Mouse (Mus musculus): ENCODE data around the gene Hbp1. TPM values are rescaled to one million over a fixed set of nuclear protein-coding genes. Genes with fewer than 3 reads are reported as not detected.

The Hbp1 gene
- 66.7 and 68.0 TPM in 2 replicates for polyA plus RNA-seq (2015; fragmentation: Nextera tagmentation; extraction: Ambion mirVana)

- ATAC-seq (ENCODE audit: low FRiP score): peak; percentile 98
- Histone ChIP-seq H3K4me2 (peak within 1 kb of the TSS; percentile 70), H3K27me3 (no peaks in the 10 kb centered on the region), H3K27ac (peak within 1 kb of the TSS; percentile 98), H3K9ac (peak within 1 kb of the TSS; percentile 88), H3K4me3 (peak within 1 kb of the TSS; percentile 86), H3K4me1 (replicated peaks) (peaks cover 7% of the 10 kb centered on the region), H3K36me3 (no peaks in the 10 kb centered on the region), H3K9me3 (no peaks in the 10 kb centered on the region)
- WGBS: under 1% methylated on average over 59 of the region's 71 CpGs
These were observed at the start of gene Hbp1 for GRCm38 (mm10) chr12:31949759-31950658. Gene Hbp1 (minus strand): TSS chr12:31950535.

- H3K27ac ChIP-seq: no peak overlapping the region
- no peak overlapping the region for H3K9ac ChIP-seq
- no peaks in the 10 kb centered on the region for H3K9me3 ChIP-seq
- H3K4me2 ChIP-seq: no peak overlapping the region
- WGBS: 87% methylated on average over 5 of the region's 5 CpGs
- ATAC-seq (ENCODE audit: low FRiP score): no peak
- no peak overlapping the region for H3K4me3 ChIP-seq
- H3K4me1 ChIP-seq (replicated peaks): peaks cover 9% of the 10 kb centered on the region
- H3K36me3 ChIP-seq: no peaks in the 10 kb centered on the region
- no peaks in the 10 kb centered on the region for H3K27me3 ChIP-seq
These were observed 48.4 kb upstream of the Hbp1 start for GRCm38 (mm10) chr12:31998706-31999105.

DNA sequence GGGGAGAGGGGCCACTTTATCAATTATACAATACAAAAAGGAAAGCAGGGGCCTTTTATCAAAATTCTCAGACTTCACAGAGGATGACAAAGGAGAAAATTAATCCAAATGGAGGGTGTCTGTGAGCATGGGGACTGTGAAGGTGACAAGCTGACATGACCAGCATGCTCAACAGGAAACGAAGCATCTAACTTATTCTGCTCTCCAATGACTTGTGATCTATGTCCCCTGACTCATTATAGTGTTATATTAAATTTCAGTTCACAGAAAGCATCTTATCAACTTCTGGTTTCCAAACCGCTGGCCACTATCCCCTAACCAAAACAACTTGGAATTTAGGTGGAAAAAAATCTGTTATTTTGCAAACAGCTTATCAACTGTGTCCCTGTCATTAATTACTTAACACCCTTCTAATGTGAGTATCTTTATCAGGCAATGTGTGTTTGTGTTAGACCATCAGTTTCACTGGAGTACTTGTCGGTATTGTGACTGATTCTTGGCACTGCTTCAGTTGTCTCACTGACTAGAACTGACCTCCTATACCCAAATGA, 47.1 kb upstream of the Hbp1 start:
- H3K36me3 ChIP-seq: peaks cover 3% of the 10 kb centered on the region
- H3K27me3 ChIP-seq: no peaks in the 10 kb centered on the region
- peaks cover 9% of the 10 kb centered on the region for H3K4me1 ChIP-seq (replicated peaks)
- no peak overlapping the region for H3K4me3 ChIP-seq
- no peaks in the 10 kb centered on the region for H3K9me3 ChIP-seq
- 75% methylated on average over 3 of the region's 3 CpGs for WGBS
- H3K27ac ChIP-seq: 0 out of 2 replicates have a peak overlapping the region, but pooled peaks have one; percentile 13
- no peak overlapping the region for H3K4me2 ChIP-seq
- H3K9ac ChIP-seq: no peak overlapping the region
- ATAC-seq (ENCODE audit: low FRiP score): no peak

DNA sequence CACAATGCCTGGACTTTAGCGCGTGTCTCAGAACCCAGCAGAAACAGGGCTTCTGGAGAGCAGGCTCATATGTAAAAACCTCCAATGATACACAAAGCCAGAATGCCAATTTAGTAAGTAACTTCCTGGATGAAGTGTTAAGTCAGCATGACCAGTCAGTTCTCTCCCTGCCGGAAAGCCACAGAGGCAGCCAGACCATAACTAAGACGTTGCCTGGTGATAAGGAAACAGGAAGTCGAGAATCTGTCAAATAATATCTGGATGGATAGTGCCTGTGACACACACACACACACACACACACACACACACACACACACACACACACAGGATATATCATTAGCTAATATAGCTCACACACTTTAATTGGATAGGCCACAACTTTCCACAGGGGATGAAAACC, 46.5 kb upstream of the Hbp1 start:
- H3K4me2 ChIP-seq: no peak overlapping the region
- no peaks in the 10 kb centered on the region for H3K27me3 ChIP-seq
- no peak overlapping the region for H3K27ac ChIP-seq
- peaks cover 9% of the 10 kb centered on the region for H3K4me1 ChIP-seq (replicated peaks)
- H3K36me3 ChIP-seq: peaks cover 7% of the 10 kb centered on the region
- no peak overlapping the region for H3K9ac ChIP-seq
- H3K4me3 ChIP-seq: no peak overlapping the region
- WGBS: 78% methylated on average over 5 of the region's 5 CpGs
- ATAC-seq (ENCODE audit: low FRiP score): no peak
- no peaks in the 10 kb centered on the region for H3K9me3 ChIP-seq

DNA sequence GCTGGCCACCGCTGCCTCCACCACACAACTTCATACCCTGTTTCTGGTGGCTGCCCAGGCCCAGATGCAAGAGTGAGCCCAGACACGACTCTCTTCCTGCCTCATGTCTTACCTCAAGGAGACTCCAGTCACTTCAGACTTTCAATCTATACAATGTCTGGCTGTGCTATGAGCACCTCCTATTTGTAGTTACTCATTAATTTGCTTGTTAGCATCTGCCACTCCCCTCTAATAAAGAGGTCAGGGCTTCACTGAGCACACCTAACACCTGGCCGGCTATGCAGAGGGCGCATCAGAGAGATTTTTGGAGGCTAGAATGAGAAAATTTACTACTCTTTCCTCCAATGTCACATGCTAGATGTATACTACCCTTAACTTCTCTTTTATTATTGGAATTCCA, 40.2 kb upstream of the Hbp1 start:
- WGBS: 87% methylated on average over 4 of the region's 4 CpGs
- H3K36me3 ChIP-seq: peaks cover 16% of the 10 kb centered on the region
- H3K27ac ChIP-seq: peak overlapping the region; percentile 8; the same call in 1 of the 2 replicates
- H3K4me2 ChIP-seq: no peak overlapping the region
- ATAC-seq (ENCODE audit: low FRiP score): no peak
- H3K4me1 ChIP-seq (replicated peaks): no peaks in the 10 kb centered on the region
- no peak overlapping the region for H3K4me3 ChIP-seq
- no peaks in the 10 kb centered on the region for H3K9me3 ChIP-seq
- H3K9ac ChIP-seq: no peak overlapping the region
- H3K27me3 ChIP-seq: no peaks in the 10 kb centered on the region

DNA sequence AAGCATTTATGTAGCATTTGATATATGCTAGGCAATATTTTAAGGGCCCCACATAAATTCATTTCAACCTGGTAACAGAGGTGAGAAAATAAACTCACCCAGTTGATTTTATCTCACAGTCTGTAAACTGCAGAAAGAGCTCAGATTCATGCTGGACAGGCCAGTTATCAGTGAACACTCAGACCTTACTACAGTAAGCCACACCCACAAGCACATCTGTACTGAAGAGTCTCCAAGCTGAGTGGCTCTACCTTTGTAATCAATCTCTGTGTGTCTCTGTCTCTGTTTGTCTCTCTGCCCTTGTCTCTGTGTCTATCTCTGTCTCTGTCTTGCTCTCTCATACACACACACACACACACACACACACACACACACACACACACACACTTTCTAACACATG, 39.4 kb upstream of the Hbp1 start:
- Histone ChIP-seq H3K27ac (no peak overlapping the region), H3K27me3 (no peaks in the 10 kb centered on the region), H3K4me3 (no peak overlapping the region), H3K36me3 (peaks cover 16% of the 10 kb centered on the region), H3K4me2 (no peak overlapping the region), H3K9ac (no peak overlapping the region), H3K9me3 (no peaks in the 10 kb centered on the region), H3K4me1 (replicated peaks) (0 out of 2 replicates have a peak, but pooled peaks cover 1% of the 10 kb centered on the region)
- ATAC-seq (ENCODE audit: low FRiP score): no peak

GRCm38 (mm10) chr12:31986463-31986862, 36.1 kb upstream of the Hbp1 start:
- H3K9me3 ChIP-seq: no peaks in the 10 kb centered on the region
- no peak for ATAC-seq (ENCODE audit: low FRiP score)
- H3K4me1 ChIP-seq (replicated peaks): peaks cover 11% of the 10 kb centered on the region; the same call in 1 of the 2 replicates
- H3K27ac ChIP-seq: no peak overlapping the region
- peaks cover 5% of the 10 kb centered on the region for H3K36me3 ChIP-seq
- H3K4me3 ChIP-seq: no peak overlapping the region
- H3K9ac ChIP-seq: no peak overlapping the region
- 85% methylated on average over 2 of the region's 2 CpGs for WGBS
- H3K27me3 ChIP-seq: no peaks in the 10 kb centered on the region
- H3K4me2 ChIP-seq: no peak overlapping the region

- no peak for ATAC-seq (ENCODE audit: low FRiP score)
These were observed 35.4 kb upstream of the Hbp1 start for GRCm38 (mm10) chr12:31985738-31986137.

DNA sequence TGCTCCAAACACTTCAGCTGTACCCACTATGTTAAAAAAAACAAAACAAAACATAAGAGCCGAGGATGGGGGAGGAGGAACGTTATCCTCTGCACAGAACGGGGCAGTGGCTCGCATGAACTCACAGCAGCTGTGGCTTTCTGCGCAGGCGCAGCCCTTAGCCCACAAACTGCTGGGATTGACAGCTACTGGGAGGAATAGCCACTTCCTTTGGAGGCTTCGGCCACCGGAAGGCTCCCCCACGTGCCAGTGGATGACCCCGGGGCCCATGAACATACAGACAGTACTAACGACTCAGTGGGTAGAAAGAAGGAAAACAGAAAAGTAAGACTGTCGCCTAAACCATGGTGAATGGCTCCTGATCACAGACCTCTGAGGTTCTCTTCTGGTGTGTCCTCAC, 34.3 kb upstream of the Hbp1 start:
- ATAC-seq (ENCODE audit: low FRiP score): no peak; the same call in 1 of the 2 replicates
- H3K4me3 ChIP-seq: no peak overlapping the region
- no peaks in the 10 kb centered on the region for H3K9me3 ChIP-seq
- no peak overlapping the region for H3K4me2 ChIP-seq
- 74% methylated on average over 12 of the region's 12 CpGs for WGBS
- H3K36me3 ChIP-seq: peaks cover 2% of the 10 kb centered on the region
- H3K27me3 ChIP-seq: no peaks in the 10 kb centered on the region
- H3K9ac ChIP-seq: no peak overlapping the region
- no peak overlapping the region for H3K27ac ChIP-seq
- peaks cover 11% of the 10 kb centered on the region; the same call in 1 of the 2 replicates for H3K4me1 ChIP-seq (replicated peaks)

More at GRCm38 (mm10) chr12:31985738-31986137, 35.4 kb upstream of the Hbp1 start:
- peaks cover 2% of the 10 kb centered on the region for H3K36me3 ChIP-seq
- H3K4me1 ChIP-seq (replicated peaks): peaks cover 11% of the 10 kb centered on the region; the same call in 1 of the 2 replicates
- no peak overlapping the region for H3K27ac ChIP-seq
- no peak overlapping the region for H3K9ac ChIP-seq
- no peak overlapping the region for H3K4me3 ChIP-seq
- 96% methylated on average over 6 of the region's 6 CpGs for WGBS
- H3K4me2 ChIP-seq: no peak overlapping the region
- H3K9me3 ChIP-seq: no peaks in the 10 kb centered on the region
- no peaks in the 10 kb centered on the region for H3K27me3 ChIP-seq

DNA sequence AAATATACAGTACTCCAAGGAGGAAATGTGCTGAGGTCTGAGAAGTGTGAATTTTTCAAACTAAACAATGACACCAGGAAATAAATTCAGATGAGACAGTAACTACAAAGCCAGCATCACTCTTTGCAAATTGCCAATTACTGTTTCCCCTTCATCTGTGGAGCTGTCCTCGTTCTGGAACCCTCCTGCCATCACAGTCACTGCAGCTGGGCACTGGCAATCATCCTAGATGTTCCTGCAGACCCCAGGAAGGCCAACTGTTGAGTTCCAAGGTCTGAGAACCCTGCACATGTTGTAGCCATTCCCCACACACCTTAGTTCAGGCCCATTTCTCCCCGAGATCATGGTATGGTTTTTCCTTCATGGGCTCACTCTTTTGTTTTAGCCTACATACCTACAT, 33.9 kb upstream of the Hbp1 start:
- Histone ChIP-seq H3K9me3 (no peaks in the 10 kb centered on the region), H3K9ac (no peak overlapping the region), H3K4me2 (no peak overlapping the region), H3K27ac (0 out of 2 replicates have a peak overlapping the region, but pooled peaks have one; percentile 25), H3K27me3 (no peaks in the 10 kb centered on the region), H3K36me3 (peaks cover 2% of the 10 kb centered on the region), H3K4me3 (no peak overlapping the region), H3K4me1 (replicated peaks) (peaks cover 11% of the 10 kb centered on the region; the same call in 1 of the 2 replicates)
- no peak for ATAC-seq (ENCODE audit: low FRiP score)
- 71% methylated on average over 2 of the region's 2 CpGs for WGBS

DNA sequence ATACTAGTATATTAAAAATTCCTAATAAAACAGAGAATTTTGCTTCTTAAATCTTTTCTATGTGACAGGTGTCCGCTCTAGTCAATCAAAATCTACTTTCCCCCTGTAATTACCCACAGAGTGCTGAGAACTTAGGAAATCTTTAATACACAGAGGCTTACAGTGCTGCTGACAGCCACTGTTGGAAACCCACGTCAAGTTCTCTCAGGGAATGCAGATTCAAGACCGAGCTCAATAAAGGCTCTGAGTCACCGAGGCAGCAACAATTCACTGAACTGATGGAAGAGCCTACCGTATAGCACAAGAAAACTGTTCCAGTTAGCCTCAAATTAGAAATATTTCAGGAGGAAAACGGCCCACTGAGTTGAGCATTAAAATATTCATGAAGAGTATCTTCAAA, 33.4 kb upstream of the Hbp1 start:
- no peaks in the 10 kb centered on the region for H3K27me3 ChIP-seq
- no peak overlapping the region for H3K4me3 ChIP-seq
- H3K36me3 ChIP-seq: peaks cover 2% of the 10 kb centered on the region
- no peak for ATAC-seq (ENCODE audit: low FRiP score)
- peaks cover 11% of the 10 kb centered on the region; the same call in 1 of the 2 replicates for H3K4me1 ChIP-seq (replicated peaks)
- no peak overlapping the region for H3K27ac ChIP-seq
- no peak overlapping the region for H3K9ac ChIP-seq
- H3K9me3 ChIP-seq: no peaks in the 10 kb centered on the region
- H3K4me2 ChIP-seq: no peak overlapping the region
- 66% methylated on average over 6 of the region's 6 CpGs for WGBS

- Histone ChIP-seq H3K27ac (no peak overlapping the region), H3K4me1 (replicated peaks) (peaks cover 11% of the 10 kb centered on the region; the same call in 1 of the 2 replicates), H3K27me3 (no peaks in the 10 kb centered on the region), H3K9ac (no peak overlapping the region), H3K9me3 (no peaks in the 10 kb centered on the region), H3K36me3 (peaks cover 2% of the 10 kb centered on the region), H3K4me3 (no peak overlapping the region), H3K4me2 (no peak overlapping the region)
- WGBS: 62% methylated on average over 7 of the region's 7 CpGs
- ATAC-seq (ENCODE audit: low FRiP score): no peak
These were observed 32.9 kb upstream of the Hbp1 start for GRCm38 (mm10) chr12:31983238-31983637.

All from hindbrain, embryonic 13.5 days (tissue).